Mouse (Mus musculus) kidney, embryonic 15.5 days (tissue): ENCODE measurements around the gene Acad10. TPM values are rescaled to one million over a fixed set of nuclear protein-coding genes. Genes with fewer than 3 reads are reported as not detected.

ENCODE experiments used
- ATAC-seq: fragments of 200-750 bp; cut with Nextera tagmentation; replicated peaks from 2 replicates; pipeline ENCODE4 v1.8.0; 2017; ENCODE audit warnings: moderate TSS enrichment; ENCODE audit not compliant: low FRiP score
- H3K27ac ChIP-seq: fragments of 300-500 bp; sonication (generic); 2 replicates; pipeline ENCODE4 v1.5.1; 2015; ENCODE audit warnings: mild to moderate bottlenecking, inconsistent platforms
- H3K27me3 ChIP-seq: fragments of 300-500 bp; sonication (generic); 2 replicates; pipeline ENCODE4 v1.6.1; 2015; ENCODE audit warnings: inconsistent platforms
- H3K36me3 ChIP-seq: fragments of 300-500 bp; sonication (generic); 2 replicates; pipeline ENCODE4 v1.6.1; 2015; ENCODE audit warnings: inconsistent platforms
- H3K4me1 ChIP-seq: fragments of 300-500 bp; sonication (generic); 2 replicates; pipeline ENCODE4 v1.6.1; 2015; ENCODE audit warnings: inconsistent platforms
- H3K4me2 ChIP-seq: fragments of 300-500 bp; sonication (generic); 2 replicates; pipeline ENCODE4 v1.6.1; 2015; ENCODE audit warnings: moderate library complexity, mild to moderate bottlenecking, inconsistent platforms
- H3K4me3 ChIP-seq: fragments of 300-500 bp; sonication (generic); replicated peaks from 2 replicates; pipeline ENCODE4 v1.5.1; 2015; ENCODE audit warnings: mild to moderate bottlenecking, inconsistent platforms
- H3K9ac ChIP-seq: fragments of 300-500 bp; sonication (generic); 2 replicates; pipeline ENCODE4 v1.6.1; 2015; ENCODE audit warnings: mild to moderate bottlenecking, inconsistent platforms
- H3K9me3 ChIP-seq: fragments of 300-500 bp; sonication (generic); replicated peaks from 2 replicates; pipeline ENCODE4 v1.6.1; 2016; ENCODE audit warnings: inconsistent platforms
- WGBS: fragments of 180-500 bp; shearing (Covaris S2); methylation state at CpG from one replicate; pipeline ENCODE4 v1.1.7; 2015; ENCODE audit warnings: mixed read lengths; 5-methylcytosine and 5-hydroxymethylcytosine counted together
- polyA plus RNA-seq: library from polyadenylated mRNA; unstranded; fragments of >200 nt; fragmentation: Nextera tagmentation; extraction: Ambion mirVana; gene quantifications from 2 replicates; pipeline ENCODE4 v1.2.1, GENCODE M21; 2015

Acad10 gene
- polyA plus RNA-seq, 1 experiment from 2014 or later = 3.6 TPM

DNA sequence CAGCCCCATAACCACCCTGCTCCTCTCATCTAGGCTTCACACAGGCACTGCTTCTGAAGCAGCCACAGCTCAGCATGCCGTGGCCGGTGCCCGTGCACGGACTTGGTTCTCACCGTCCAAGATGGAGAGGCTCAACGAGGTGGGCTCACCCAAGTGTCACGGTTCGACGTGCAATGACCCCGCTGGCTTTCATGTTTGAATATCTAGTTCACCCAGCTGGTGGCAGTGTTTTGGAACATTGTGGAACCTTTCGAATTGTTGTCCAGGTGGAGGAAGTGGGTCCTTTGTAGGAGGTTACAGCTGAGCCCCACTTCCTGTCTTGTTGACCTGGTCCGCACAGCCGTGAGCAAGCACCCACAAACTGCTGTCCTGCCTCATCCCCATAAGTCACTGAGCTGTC, 86.2 kb downstream of the Acad10 start:
- Histone ChIP-seq H3K9me3 (no peaks in the 10 kb centered on the region), H3K9ac (no peak overlapping the region), H3K4me2 (no peak overlapping the region), H3K27me3 (no peaks in the 10 kb centered on the region), H3K4me3 (no peak overlapping the region), H3K27ac (no peak overlapping the region), H3K4me1 (no peaks in the 10 kb centered on the region), H3K36me3 (peaks cover 87% of the 10 kb centered on the region)
- 80% methylated on average over 13 of the region's 13 CpGs for WGBS
- ATAC-seq = no peak

Other genes with a start within 250 kb of the Acad10 start
- 6.7 and 8.5 TPM in 2 replicates for gene Tmem116, start 208.6 kb downstream of the Acad10 start, polyA plus RNA-seq
- gene Erp29, start 208.0 kb downstream of the Acad10 start, polyA plus RNA-seq = 165 and 174 TPM in 2 replicates
- gene Adam1b, start 157.1 kb downstream of the Acad10 start, polyA plus RNA-seq = 0.08 and 0.22 TPM in 2 replicates
- gene Adam1a, start 115.0 kb downstream of the Acad10 start, polyA plus RNA-seq = 1.4 and 1.9 TPM in 2 replicates
- not detected in 2 replicates for gene Gm42878, start 115.0 kb downstream of the Acad10 start, polyA plus RNA-seq
- 42.8 and 48.0 TPM in 2 replicates for gene Mapkapk5, start 114.6 kb downstream of the Acad10 start, polyA plus RNA-seq
- gene Aldh2, start 66.7 kb downstream of the Acad10 start, polyA plus RNA-seq = 197 and 222 TPM in 2 replicates
- 2.8 and 3.0 TPM in 2 replicates for gene Acad12, start 41.6 kb downstream of the Acad10 start, polyA plus RNA-seq
- 35.0 and 36.1 TPM in 2 replicates for gene Brap, start within 50 bp of the Acad10 start, polyA plus RNA-seq
- 50.1 and 54.9 TPM in 2 replicates for gene Atxn2, start 50.8 kb upstream of the Acad10 start, polyA plus RNA-seq
- 18.6 and 19.4 TPM in 2 replicates for gene Sh2b3, start 177.1 kb upstream of the Acad10 start, polyA plus RNA-seq
- 27.7 and 29.0 TPM in 2 replicates for gene Pheta1, start 188.5 kb upstream of the Acad10 start, polyA plus RNA-seq